Mouse (Mus musculus) kidney, postnatal 25 days (tissue): ENCODE measurements around the gene Gpbar1.
A peak's percentile ranks its signal among the peaks of the same experiment; 100 is the strongest.
"Not testable (repeated sequence)": the region's sequence is repeated elsewhere in the genome, so short reads cannot be mapped to it uniquely, and the experiment has no call there.

Experiments used
- DNase-seq, 2 experiments: peaks; one replicate each; pipeline ENCODE4 v3.0.0; 2021; ENCODE audit warnings: mixed read lengths in 2 of 2

The Gpbar1 gene

DNA sequence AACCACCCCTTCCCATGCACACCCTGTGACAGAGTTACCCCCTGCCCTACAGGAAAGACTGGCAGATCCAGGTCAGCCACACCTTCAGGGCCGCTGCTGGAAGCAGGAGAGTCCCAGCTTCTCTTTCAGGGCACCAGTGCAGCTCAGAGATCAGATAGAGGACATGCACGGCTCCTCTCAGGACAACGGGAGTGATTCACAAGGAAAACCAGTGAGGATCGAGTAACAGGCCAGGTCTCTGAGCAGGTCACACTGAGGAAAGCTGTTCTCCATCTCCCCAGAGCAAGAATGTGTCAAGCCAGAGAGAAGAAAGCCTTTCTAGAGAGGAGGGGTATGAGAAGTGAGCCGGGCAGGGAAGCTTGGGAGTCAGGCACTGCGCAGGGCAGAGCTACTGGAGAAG lies 18.1 kb downstream of the Gpbar1 start:
- DNase-seq = no peak

GRCm38 (mm10) chr1:74297269-74297668 lies 18.9 kb downstream of the Gpbar1 start:
- DNase-seq = peak in 1 of 2 experiments; percentile 75

GRCm38 (mm10) chr1:74298157-74298750 lies 19.9 kb downstream of the Gpbar1 start:
- DNase-seq = no peak

DNA sequence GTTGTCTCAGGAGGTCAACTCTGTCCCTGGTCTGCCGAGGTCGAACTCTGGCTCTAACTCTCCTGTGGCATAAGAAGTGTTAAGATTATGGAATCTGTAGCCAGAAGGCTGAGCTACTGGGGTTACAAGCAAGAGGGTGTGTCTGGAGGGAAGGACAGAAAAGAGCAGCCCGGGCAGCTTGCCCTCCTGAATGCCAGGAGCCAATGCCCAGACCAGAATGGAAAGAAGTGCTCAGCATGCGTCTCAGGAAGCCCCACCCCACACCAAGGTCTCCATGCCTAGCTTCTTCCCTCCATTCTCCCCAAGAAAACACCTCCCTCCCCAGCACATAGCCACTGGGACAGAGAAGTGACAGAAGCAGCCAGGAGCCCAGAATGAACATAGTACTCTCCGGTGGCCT lies 20.6 kb downstream of the Gpbar1 start:
- no peak for DNase-seq

- no peak for DNase-seq
Observed at GRCm38 (mm10) chr1:74300347-74301110, 22.2 kb downstream of the Gpbar1 start.

GRCm38 (mm10) chr1:74302229-74302628 lies 23.9 kb downstream of the Gpbar1 start:
- no peak for DNase-seq

DNA sequence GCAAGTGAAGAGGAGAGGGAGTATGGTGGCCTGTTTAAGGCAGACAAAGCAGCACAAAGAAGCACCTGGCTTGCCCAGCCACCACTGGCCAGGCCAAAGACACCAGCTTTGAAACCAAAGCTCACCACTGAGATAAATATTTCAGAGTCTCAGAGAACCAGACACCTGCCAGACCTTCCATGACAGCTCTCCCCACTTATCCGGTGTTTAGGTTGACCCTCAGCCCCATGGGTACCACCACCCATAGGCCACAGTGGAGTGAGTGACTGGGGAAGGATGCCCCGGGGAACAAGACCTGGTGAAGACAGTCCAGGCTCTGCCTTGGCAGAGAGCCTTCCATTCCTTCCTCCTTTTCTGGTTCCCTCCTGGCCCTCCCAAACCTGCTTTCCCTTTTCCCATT lies 24.5 kb downstream of the Gpbar1 start:
- DNase-seq = no peak

- peak; percentile 78 to 91 for DNase-seq
Observed at GRCm38 (mm10) chr1:74303509-74304338, 25.4 kb downstream of the Gpbar1 start.

DNA sequence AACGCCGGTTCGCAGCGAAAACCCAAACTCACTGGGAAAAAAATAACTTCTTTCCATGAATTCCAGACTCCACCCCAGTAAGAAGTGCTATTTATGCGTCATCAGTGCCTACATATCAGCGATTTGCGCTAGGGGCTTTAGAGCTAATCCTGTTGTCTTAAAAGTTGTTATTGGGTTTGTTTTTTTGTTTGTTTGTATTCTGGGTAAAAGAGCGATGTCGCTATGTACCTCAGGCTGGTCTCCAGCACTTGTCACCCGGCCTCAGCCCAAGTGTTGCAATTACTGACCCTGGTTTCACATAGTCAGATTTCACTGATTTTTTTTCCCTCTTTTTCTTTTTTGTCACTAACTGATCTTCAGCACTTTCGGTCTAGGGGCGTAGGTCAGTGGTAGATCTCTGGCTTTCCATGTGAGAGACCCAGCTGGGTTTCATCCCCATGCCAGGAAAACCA lies 26.0 kb downstream of the Gpbar1 start:
- no peak for DNase-seq

DNA sequence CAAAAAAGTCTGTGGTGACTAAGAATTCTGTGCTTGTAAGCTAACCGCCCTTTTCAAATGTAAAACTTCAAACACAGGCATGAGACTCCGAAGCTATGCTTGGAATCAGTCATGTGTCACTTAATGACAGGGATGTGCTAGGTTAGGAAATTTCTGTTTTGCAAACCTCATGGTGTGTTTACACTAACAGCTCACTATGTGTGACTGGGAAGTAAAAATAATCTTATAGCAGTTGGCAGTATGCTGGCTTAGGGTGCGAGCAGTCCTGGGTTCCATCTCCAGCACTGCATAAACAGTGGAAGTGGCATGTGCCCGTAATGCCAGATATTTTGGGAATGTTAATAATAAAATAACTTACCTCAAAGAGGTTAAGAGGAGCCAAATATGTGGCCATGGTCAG lies 26.6 kb downstream of the Gpbar1 start:
- DNase-seq = no peak

GRCm38 (mm10) chr1:74305522-74305921 lies 27.2 kb downstream of the Gpbar1 start, which contains the start of gene Tmbim1:
TSS of gene Tmbim1 (minus strand) at chr1:74305622.
- no peak for DNase-seq

DNA sequence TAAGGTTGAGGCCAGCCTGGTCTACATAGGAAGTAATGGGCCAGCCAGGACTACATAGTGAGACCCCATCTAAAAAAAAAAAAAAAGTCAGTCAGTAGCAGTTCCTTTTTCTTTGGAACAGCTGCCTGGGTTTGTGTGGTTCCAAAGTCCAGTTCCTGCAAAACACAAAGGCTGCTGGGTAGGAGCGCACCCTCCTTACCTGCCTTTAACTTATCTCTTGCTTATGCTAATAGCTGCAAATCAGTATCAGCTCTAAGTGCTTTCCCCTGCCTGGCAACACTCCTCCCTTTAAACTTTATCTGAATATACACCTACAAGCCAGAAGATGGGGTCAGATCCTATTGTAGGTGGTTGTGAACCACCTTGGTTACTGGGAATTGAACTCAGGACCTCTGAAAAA lies 28.8 kb downstream of the Gpbar1 start:
- no peak for DNase-seq

- DNase-seq = no peak
Observed at GRCm38 (mm10) chr1:74308001-74308964, 29.9 kb downstream of the Gpbar1 start.

DNA sequence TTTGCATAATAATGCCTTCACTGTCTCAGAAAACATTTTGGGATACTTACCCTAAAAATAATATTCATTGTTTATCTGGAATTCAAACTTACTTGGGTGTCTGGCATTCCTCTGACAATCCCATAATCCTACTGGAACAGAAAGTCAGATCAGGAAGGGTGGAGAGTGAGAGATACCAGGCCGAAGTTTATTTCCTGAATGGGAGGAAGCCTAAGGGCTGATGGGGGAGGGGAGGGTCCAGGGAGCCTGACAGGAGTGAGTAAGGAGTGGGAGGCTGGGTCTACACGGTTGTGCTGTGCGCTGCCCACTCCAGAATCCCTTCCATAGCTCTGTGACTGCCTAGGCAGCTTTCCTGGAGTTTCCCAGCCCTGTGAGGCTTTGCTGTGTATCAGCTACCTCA lies 31.4 kb downstream of the Gpbar1 start:
- peak in 1 of 2 experiments; percentile 46 for DNase-seq

DNA sequence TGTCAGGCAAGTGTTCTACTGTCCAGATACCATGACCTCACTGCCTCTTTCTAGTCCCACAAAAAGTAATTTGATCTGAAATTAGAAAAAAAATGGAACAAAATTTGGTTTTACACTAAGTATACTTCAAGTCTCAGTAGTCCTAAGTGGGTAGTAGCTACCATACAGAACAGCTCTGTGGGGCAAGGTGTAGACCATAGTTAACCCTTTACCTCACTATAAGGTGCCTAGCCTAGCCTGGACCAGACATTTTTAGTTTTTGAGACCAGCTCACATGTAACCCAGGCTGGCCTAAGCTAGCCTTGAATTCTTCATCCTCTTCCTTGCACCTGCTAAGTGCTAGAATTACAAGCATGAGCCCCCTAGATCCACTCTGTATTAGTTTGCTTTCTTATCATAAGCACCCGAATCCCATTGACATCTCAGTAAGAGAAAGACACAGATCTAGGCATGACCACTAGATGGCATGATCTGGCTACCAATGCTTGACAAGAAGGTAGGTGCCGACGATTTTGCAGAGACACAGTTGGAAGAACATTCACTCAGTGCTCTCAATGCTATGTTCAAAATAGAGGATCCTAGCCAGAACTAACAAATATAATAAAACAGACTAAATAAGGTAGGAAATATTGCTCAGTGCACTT lies 34.8 kb downstream of the Gpbar1 start:
- peak; percentile 67 to 85 for DNase-seq

DNA sequence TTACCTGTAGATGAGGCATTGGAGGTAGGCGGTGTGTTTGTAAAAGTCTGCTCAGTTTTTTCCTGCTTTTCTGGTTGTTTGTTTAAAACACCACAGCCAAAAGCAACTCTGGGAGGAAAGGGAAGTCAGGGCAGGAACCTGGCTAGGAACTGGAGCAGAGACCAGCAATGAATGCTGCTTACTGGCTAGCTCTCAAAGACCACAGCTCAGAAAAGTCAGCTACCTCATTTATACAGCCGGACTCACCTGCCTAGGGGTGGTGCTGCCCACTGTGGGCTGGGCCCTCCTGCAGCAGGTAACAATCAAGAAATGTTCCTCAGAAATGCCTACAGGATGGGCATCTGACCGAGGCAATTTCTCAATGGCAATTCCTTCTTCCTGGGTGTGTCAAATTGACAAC lies 36.4 kb downstream of the Gpbar1 start:
- no peak for DNase-seq

DNA sequence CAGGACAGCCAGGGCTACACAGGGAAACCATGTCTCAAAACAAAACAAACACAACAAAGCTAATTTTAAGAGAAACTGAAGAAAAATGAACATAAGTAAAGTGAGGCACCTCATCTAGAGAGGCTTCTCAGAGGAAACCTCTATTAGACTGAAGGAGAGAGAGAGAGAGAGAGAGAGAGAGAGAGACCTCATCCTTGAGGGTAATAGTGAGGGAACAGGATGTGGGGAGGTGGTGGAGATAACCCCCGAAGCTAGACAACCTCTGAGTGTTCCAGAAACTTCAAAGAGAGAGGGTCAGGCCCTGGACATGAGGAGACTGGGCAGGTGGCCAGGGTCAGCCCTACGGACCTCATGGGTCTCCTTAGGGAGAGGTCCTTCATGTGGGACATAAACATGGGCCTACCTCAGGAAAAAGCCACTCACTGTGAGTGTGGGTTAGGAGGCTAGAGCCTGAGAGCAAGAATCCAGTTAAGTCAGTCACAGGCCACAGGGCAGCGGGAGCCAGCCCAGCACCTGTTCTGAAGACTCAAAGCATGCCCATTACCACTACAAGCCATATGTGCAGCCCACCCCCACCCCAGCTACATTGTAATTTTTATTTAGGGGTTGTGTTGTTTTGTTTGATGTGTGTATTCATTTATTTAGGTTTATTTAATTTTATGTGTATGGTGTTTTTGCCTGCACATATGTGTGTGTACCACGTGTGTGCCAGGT lies 37.9 kb downstream of the Gpbar1 start:
- peak in 1 of 2 experiments; percentile 38 for DNase-seq

- DNase-seq = peak in 1 of 2 experiments; percentile 39
Observed at GRCm38 (mm10) chr1:74318711-74319110, 40.4 kb downstream of the Gpbar1 start.

- DNase-seq = no peak
Observed at GRCm38 (mm10) chr1:74321396-74321795, 43.0 kb downstream of the Gpbar1 start.

GRCm38 (mm10) chr1:74326916-74327315 lies 48.6 kb downstream of the Gpbar1 start:
- DNase-seq = not testable (repeated sequence)
